Mouse (Mus musculus) stomach, embryonic 15.5 days (tissue): ENCODE results near the gene Ly6c1. TPM values are rescaled to one million over a fixed set of nuclear protein-coding genes. Genes with fewer than 3 reads are reported as not detected.
"Not testable (repeated sequence)": the region's sequence is repeated elsewhere in the genome, so short reads cannot be mapped to it uniquely, and the experiment has no call there.

Source experiments
- ATAC-seq: fragments of 200-750 bp; cut with Nextera tagmentation; 2 replicates; pipeline ENCODE4 v1.8.0; 2017; ENCODE audit warnings: low read depth, moderate number of reproducible peaks, moderate TSS enrichment; ENCODE audit not compliant: insufficient read depth, low FRiP score
- H3K27ac ChIP-seq: fragments of 300-500 bp; sonication (generic); 2 replicates; pipeline ENCODE4 v1.5.1; 2015; ENCODE audit warnings: mild to moderate bottlenecking, inconsistent platforms
- H3K27me3 ChIP-seq: fragments of 300-500 bp; sonication (generic); replicated peaks from 2 replicates; pipeline ENCODE4 v1.6.1; 2015; ENCODE audit warnings: inconsistent platforms
- H3K36me3 ChIP-seq: fragments of 300-500 bp; sonication (generic); 2 replicates; pipeline ENCODE4 v1.6.1; 2015; ENCODE audit warnings: inconsistent platforms
- H3K4me1 ChIP-seq: fragments of 300-500 bp; sonication (generic); 2 replicates; pipeline ENCODE4 v1.6.1; 2015; ENCODE audit warnings: inconsistent platforms
- H3K4me2 ChIP-seq: fragments of 300-500 bp; sonication (generic); 2 replicates; pipeline ENCODE4 v1.6.1; 2015; ENCODE audit warnings: mild to moderate bottlenecking, inconsistent platforms
- H3K4me3 ChIP-seq: fragments of 300-500 bp; sonication (generic); replicated peaks from 2 replicates; pipeline ENCODE4 v1.5.1; 2015; ENCODE audit warnings: inconsistent platforms
- H3K9ac ChIP-seq: fragments of 300-500 bp; sonication (generic); 2 replicates; pipeline ENCODE4 v1.6.1; 2015; ENCODE audit warnings: inconsistent platforms
- H3K9me3 ChIP-seq: fragments of 300-500 bp; sonication (generic); 2 replicates; pipeline ENCODE4 v1.6.1; 2016; ENCODE audit warnings: inconsistent platforms
- WGBS: fragments of 180-500 bp; shearing (Covaris S2); methylation state at CpG from one replicate; pipeline ENCODE4 v1.1.7; 2015; 5-methylcytosine and 5-hydroxymethylcytosine counted together
- polyA plus RNA-seq: library from polyadenylated mRNA; unstranded; fragments of >200 nt; fragmentation: Nextera tagmentation; extraction: Ambion mirVana; gene quantifications from 2 replicates; pipeline ENCODE4 v1.2.1, GENCODE M21; 2015

The Ly6c1 gene
- polyA plus RNA-seq = 17.8 and 19.4 TPM in 2 replicates

- not testable (repeated sequence) for ATAC-seq, H3K27me3 ChIP-seq, H3K4me3 ChIP-seq, H3K27ac ChIP-seq, H3K9ac ChIP-seq, H3K4me1 ChIP-seq, H3K36me3 ChIP-seq, H3K9me3 ChIP-seq, H3K4me2 ChIP-seq
- 53% methylated on average over 1 of the region's 1 CpGs for WGBS
These were observed at the start of gene Ly6c1 for GRCm38 (mm10) chr15:75048642-75049261. Gene Ly6c1, minus strand, starts transcription at chr15:75048830.

GRCm38 (mm10) chr15:75088041-75088440 is 39.4 kb upstream of the Ly6c1 start:
- not testable (repeated sequence) for H3K9me3 ChIP-seq, H3K9ac ChIP-seq, ATAC-seq, H3K4me1 ChIP-seq, H3K36me3 ChIP-seq, H3K4me2 ChIP-seq, H3K27ac ChIP-seq, H3K4me3 ChIP-seq, H3K27me3 ChIP-seq
- 11% methylated on average over 2 of the region's 2 CpGs for WGBS

GRCm38 (mm10) chr15:75069965-75070364 is 21.3 kb upstream of the Ly6c1 start:
- Histone ChIP-seq H3K27me3 (no peaks in the 10 kb centered on the region), H3K9me3 (no peaks in the 10 kb centered on the region), H3K4me3 (no peak overlapping the region), H3K4me2 (no peak overlapping the region), H3K9ac (no peak overlapping the region), H3K4me1 (no peaks in the 10 kb centered on the region), H3K36me3 (no peaks in the 10 kb centered on the region), H3K27ac (no peak overlapping the region)
- ATAC-seq = no peak
- WGBS = 86% methylated on average over 4 of the region's 4 CpGs

GRCm38 (mm10) chr15:75062030-75062574 is 13.5 kb upstream of the Ly6c1 start:
- ATAC-seq = not testable (repeated sequence)
- WGBS = 29% methylated on average over 6 of the region's 6 CpGs

GRCm38 (mm10) chr15:75060505-75060904 is 11.9 kb upstream of the Ly6c1 start:
- Histone ChIP-seq H3K4me3 (no peak overlapping the region), H3K9me3 (no peaks in the 10 kb centered on the region), H3K9ac (no peak overlapping the region), H3K36me3 (no peaks in the 10 kb centered on the region), H3K4me1 (no peaks in the 10 kb centered on the region), H3K27me3 (no peaks in the 10 kb centered on the region), H3K4me2 (no peak overlapping the region), H3K27ac (no peak overlapping the region)
- no peak for ATAC-seq

More at GRCm38 (mm10) chr15:75062030-75062574, 13.5 kb upstream of the Ly6c1 start:
- not testable (repeated sequence) for H3K4me2 ChIP-seq, H3K27ac ChIP-seq, H3K4me1 ChIP-seq, H3K9me3 ChIP-seq, H3K36me3 ChIP-seq, H3K9ac ChIP-seq, H3K4me3 ChIP-seq, H3K27me3 ChIP-seq

GRCm38 (mm10) chr15:75055985-75056384 is 7.4 kb upstream of the Ly6c1 start:
- no peak for ATAC-seq
- Histone ChIP-seq H3K36me3 (no peaks in the 10 kb centered on the region), H3K4me1 (no peaks in the 10 kb centered on the region), H3K4me2 (no peak overlapping the region), H3K9me3 (no peaks in the 10 kb centered on the region), H3K27ac (no peak overlapping the region), H3K4me3 (no peak overlapping the region), H3K27me3 (no peaks in the 10 kb centered on the region), H3K9ac (no peak overlapping the region)
- WGBS = 74% methylated on average over 2 of the region's 2 CpGs

GRCm38 (mm10) chr15:75055425-75055824 is 6.8 kb upstream of the Ly6c1 start:
- H3K27me3 ChIP-seq, H3K36me3 ChIP-seq, H3K9ac ChIP-seq, H3K27ac ChIP-seq, ATAC-seq, H3K9me3 ChIP-seq, H3K4me3 ChIP-seq, H3K4me2 ChIP-seq, H3K4me1 ChIP-seq: not testable (repeated sequence)
- 38% methylated on average over 3 of the region's 3 CpGs for WGBS

GRCm38 (mm10) chr15:75052414-75052813 is 3.8 kb upstream of the Ly6c1 start:
- H3K9ac ChIP-seq, H3K4me3 ChIP-seq, H3K9me3 ChIP-seq, H3K4me2 ChIP-seq, H3K36me3 ChIP-seq, ATAC-seq, H3K4me1 ChIP-seq, H3K27ac ChIP-seq, H3K27me3 ChIP-seq: not testable (repeated sequence)
- WGBS = 88% methylated on average over 2 of the region's 2 CpGs

- H3K27ac ChIP-seq, H3K4me2 ChIP-seq, H3K9ac ChIP-seq, ATAC-seq, H3K9me3 ChIP-seq, H3K4me1 ChIP-seq, H3K27me3 ChIP-seq, H3K4me3 ChIP-seq, H3K36me3 ChIP-seq: not testable (repeated sequence)
- 36% methylated on average over 3 of the region's 3 CpGs for WGBS
These were observed 2.5 kb upstream of the Ly6c1 start for GRCm38 (mm10) chr15:75051141-75051540.

- H3K4me1 ChIP-seq, H3K27ac ChIP-seq, H3K4me3 ChIP-seq, ATAC-seq, H3K27me3 ChIP-seq, H3K9me3 ChIP-seq, H3K4me2 ChIP-seq, H3K9ac ChIP-seq, H3K36me3 ChIP-seq: not testable (repeated sequence)
- 59% methylated on average over 1 of the region's 1 CpGs for WGBS
These were observed 2.0 kb upstream of the Ly6c1 start for GRCm38 (mm10) chr15:75050593-75050992.

- not testable (repeated sequence) for H3K9ac ChIP-seq, H3K27ac ChIP-seq, H3K9me3 ChIP-seq, ATAC-seq, H3K4me3 ChIP-seq, H3K4me2 ChIP-seq, H3K27me3 ChIP-seq, H3K36me3 ChIP-seq, H3K4me1 ChIP-seq
- WGBS = 63% methylated on average over 2 of the region's 2 CpGs
These were observed 1.2 kb upstream of the Ly6c1 start for GRCm38 (mm10) chr15:75049811-75050210.

GRCm38 (mm10) chr15:75047970-75048320 is 685 bp downstream of the Ly6c1 start:
- 93% methylated on average over 1 of the region's 1 CpGs for WGBS
- not testable (repeated sequence) for H3K27me3 ChIP-seq, H3K9ac ChIP-seq, ATAC-seq, H3K9me3 ChIP-seq, H3K27ac ChIP-seq, H3K4me3 ChIP-seq, H3K4me1 ChIP-seq, H3K36me3 ChIP-seq, H3K4me2 ChIP-seq
